Mouse (Mus musculus) testis, adult 2 months (tissue): ENCODE measurements around the gene Kcnd3.

Experiments
- CTCF ChIP-seq: fragments of 200-500 bp; IDR thresholded peaks from 2 replicates; pipeline ENCODE4 v1.5.1; 2012; ENCODE audit warnings: low read depth, mild to moderate bottlenecking, inconsistent platforms, low read length, moderate library complexity; ENCODE audit not compliant: control insufficient read depth, insufficient read depth, insufficient replicate concordance
- POLR2A ChIP-seq: fragments of 200-500 bp; IDR thresholded peaks from 2 replicates; pipeline ENCODE4 v1.6.1; 2012; ENCODE audit warnings: low read depth, mild to moderate bottlenecking, inconsistent platforms, low read length, moderate library complexity; ENCODE audit not compliant: control insufficient read depth

DNA sequence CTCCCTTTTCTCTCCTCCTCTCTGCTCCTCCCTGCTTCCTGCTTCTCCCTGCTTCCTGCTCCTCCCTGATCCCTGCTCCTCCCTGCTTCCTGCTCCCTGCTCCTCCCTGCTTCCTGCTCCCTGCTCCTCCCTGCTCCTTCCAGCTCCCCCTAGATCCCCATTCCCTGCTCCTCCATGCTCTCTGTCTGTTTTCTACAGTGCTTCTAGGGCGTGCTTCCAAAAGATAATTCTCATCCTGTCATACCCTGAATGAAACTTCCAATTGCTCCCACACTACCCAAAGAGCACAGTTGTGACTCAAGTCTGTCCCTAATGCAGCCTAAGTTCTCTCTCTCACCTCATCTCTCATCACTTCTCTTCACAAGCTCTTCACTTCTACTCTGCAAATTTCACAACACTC lies 119.8 kb downstream of the Kcnd3 start:
- TF ChIP-seq CTCF: no peak
- TF ChIP-seq POLR2A: no peak
